Mouse (Mus musculus) T-helper 2 cell (primary cell): ENCODE measurements at regions not wholly inside any gene's neighbourhood (a gene's known extent, or its start where the extent isn't known, plus 50 kb on each side); places are given as distances from the start of the nearest gene placed in this dataset.

Experiments
- in situ Hi-C: fragments of 300-600 bp; cut with MboI, MseI; formaldehyde crosslinking; loops from one replicate; pipeline ENCODE4 v1.15.1; 2025; ENCODE audit warnings: high pct_unique_total_duplicates

- in situ Hi-C loops, result no loop called here
These were observed 67.8 kb upstream of the Id2 start for GRCm38 (mm10) chr12:25164724-25165123.

- in situ Hi-C loops, result no loop called here
These were observed 66.6 kb upstream of the Id2 start for GRCm38 (mm10) chr12:25163541-25163940.

GRCm38 (mm10) chr12:25162843-25163242 lies 65.9 kb upstream of the Id2 start:
- in situ Hi-C loops, result no loop called here

GRCm38 (mm10) chr12:25161939-25162338 lies 65.0 kb upstream of the Id2 start:
- in situ Hi-C loops, result no loop called here

- in situ Hi-C loops, result no loop called here
These were observed 64.3 kb upstream of the Id2 start for GRCm38 (mm10) chr12:25160990-25161843.

GRCm38 (mm10) chr12:25159091-25159490 lies 62.2 kb upstream of the Id2 start:
- in situ Hi-C loops, result no loop called here

- in situ Hi-C loops, result no loop called here
These were observed 60.3 kb upstream of the Id2 start for GRCm38 (mm10) chr12:25157238-25157637.

- in situ Hi-C loops, result no loop called here
These were observed 58.5 kb upstream of the Id2 start for GRCm38 (mm10) chr12:25155396-25155795.

- in situ Hi-C loops, result no loop called here
These were observed 51.2 kb upstream of the Id2 start for GRCm38 (mm10) chr12:25148099-25148498.
